Mouse (Mus musculus) heart, adult 18-20 months (tissue): ENCODE data around the gene Frzb. TPM values are rescaled to one million over a fixed set of nuclear protein-coding genes. Genes with fewer than 3 reads are reported as not detected.
A peak's percentile ranks its signal among the peaks of the same experiment; 100 is the strongest.
"Not testable (repeated sequence)": the region's sequence is repeated elsewhere in the genome, so short reads cannot be mapped to it uniquely, and the experiment has no call there.

ENCODE experiments used
- DNase-seq, 2 experiments: peaks; one replicate each; pipeline ENCODE4 v3.0.0; 2021 to 2022; ENCODE audit warnings: mixed read lengths in 1 of 2
- long read RNA-seq, 2 experiments: library from polyadenylated mRNA; stranded (forward); transcript quantifications; one replicate each; pipeline ENCODE4 v2.0.0; 2021
- total RNA-seq, 2 experiments: library from RNA; stranded (reverse); gene quantifications; 2 replicates each; pipeline ENCODE4 v1.2.3; 2021

Frzb gene
- total RNA-seq: 1 to 10 TPM; 4.9 to 5.0 TPM
- long read RNA-seq, experiment 1, partial matches to known transcripts: 0 of 4 reads
- long read RNA-seq, experiment 1, other reads (novel, unspliced or antisense): 1 of 4 reads
- long read RNA-seq, experiment 2, partial matches to known transcripts: 1 of 2 reads
- long read RNA-seq, experiment 2, other reads (novel, unspliced or antisense): 0 of 2 reads

DNA sequence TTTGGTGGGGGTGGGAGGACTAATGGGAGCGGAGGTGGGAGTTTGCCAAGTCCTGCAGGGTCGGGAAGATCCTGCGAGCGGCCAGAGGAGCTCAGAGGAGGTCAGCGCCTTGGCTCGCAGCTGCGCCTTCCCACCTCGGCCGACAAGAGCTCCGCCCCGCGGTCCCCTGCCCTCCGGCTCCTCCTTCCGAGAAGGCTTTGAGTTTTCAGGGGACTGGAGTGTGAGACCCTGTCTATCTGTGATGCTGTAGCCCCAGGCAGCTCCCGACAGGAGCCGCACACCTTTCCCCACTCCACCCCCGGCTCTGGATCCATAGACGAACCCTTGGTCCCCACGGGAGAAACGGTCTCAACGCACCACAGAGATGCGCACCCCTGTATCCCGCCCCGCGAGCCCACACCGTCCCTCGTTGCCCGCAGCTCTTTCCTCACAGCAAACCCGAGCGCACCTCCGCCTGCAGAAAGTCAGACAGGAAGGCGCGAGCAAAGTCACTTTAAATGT, at the start of gene Frzb:
Gene Frzb (minus strand): TSS at position 335 of the 501 bp plus-strand sequence.
- DNase-seq: peak; percentile 65 to 68

DNA sequence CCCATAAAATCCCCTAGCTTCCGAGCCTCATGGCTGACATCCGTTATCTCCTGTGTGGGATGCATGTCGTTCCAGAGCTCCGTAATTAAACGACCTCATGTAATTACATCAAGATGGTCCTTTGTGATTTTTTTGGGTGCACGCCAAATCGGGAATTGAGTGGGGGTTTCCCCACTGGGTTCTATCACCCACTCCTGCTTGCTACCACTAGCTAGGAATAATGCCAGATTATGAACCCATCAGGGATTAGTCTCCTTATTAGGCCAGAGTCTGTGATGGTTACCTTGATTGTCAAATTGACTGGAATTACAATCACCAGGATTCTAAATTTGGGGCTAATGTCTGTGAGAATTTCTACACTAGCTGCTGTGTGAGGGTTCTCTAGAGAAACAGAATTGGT, 47.9 kb upstream of the Frzb start:
- DNase-seq: not testable (repeated sequence)

DNA sequence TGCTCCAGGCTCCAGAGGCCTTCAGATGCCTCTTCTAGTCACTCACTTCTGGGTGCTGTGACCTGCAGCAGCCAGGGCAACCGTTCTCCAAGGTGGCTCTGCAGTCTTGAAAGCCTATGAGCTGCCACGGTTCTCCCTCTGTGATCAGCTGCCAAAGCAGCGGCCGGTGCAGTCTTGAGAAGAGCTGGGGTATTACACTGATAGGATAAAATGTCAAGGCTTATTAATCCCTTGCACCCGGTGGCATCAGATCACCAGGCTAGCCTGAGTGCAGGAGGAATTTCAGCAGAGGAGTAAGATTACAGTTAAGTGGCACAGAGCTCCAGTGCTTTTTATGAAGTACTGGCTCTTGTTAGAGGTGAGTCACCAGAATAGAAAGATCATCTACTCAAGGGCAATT, 39.4 kb upstream of the Frzb start:
- DNase-seq: peak; percentile 7 to 9

DNA sequence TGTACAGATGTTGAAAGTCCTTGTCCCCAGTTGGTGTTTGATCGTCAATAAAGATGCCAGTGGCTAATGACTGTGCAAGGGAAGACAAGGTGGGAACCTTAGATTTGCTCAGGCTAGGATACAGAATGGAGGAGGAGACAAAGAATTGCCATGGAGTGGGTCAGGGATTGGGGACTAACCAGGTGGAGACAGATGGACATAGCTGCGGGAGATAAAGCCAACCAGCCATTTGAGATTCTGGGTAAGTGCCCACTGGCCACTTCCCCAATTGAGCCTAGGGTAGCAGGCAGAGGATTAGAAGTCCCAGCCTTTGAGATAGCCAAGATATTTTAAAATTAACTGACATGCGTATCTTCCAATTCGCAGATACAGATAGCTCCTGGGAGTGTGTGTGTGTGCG, 37.5 kb upstream of the Frzb start:
- no peak for DNase-seq

DNA sequence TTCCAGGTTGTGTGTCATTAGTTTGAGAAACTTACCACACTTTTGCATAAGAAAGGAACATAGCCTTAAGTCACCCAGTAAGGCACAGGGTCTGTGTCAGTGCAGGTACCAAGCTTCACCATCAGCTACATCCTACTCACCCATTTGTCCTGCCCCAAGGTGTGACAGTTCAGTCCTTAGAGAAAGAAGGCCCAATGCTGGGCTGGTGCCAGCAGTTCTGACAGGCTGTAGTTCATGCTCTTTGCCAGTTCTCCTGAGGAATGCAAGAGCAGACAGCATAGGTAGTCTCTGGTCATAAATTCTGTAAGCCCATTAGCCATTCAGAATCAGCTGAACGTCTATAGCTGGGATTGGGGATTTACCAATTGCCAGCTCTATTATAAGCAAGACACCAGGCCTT, 28.4 kb upstream of the Frzb start:
- no peak for DNase-seq

DNA sequence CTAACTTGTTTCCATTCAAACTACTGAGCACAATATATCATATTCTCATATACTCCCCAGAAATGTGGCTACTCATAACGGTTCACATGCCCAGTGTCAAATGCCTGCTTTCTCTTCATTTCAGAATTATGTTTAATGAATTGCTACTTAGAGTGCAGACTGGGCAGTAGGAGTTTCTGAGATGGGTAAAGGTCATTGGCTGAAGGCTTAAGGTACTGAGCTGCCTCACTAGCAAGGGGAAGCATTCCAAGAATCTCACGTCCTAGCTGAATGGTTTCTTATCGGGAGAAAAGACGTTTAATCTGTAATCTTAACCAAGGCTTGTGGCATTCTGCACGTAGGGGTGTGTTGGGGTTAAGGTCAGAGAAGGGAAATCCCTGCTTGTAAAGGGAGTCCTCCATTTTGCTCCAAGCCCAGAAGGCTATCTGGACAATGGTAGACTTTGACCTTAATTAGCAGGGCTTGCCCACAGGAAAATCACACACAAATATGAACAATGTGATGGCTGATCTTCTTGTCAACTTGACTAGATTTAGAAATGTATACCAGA, 26.9 kb upstream of the Frzb start:
- DNase-seq: no peak

DNA sequence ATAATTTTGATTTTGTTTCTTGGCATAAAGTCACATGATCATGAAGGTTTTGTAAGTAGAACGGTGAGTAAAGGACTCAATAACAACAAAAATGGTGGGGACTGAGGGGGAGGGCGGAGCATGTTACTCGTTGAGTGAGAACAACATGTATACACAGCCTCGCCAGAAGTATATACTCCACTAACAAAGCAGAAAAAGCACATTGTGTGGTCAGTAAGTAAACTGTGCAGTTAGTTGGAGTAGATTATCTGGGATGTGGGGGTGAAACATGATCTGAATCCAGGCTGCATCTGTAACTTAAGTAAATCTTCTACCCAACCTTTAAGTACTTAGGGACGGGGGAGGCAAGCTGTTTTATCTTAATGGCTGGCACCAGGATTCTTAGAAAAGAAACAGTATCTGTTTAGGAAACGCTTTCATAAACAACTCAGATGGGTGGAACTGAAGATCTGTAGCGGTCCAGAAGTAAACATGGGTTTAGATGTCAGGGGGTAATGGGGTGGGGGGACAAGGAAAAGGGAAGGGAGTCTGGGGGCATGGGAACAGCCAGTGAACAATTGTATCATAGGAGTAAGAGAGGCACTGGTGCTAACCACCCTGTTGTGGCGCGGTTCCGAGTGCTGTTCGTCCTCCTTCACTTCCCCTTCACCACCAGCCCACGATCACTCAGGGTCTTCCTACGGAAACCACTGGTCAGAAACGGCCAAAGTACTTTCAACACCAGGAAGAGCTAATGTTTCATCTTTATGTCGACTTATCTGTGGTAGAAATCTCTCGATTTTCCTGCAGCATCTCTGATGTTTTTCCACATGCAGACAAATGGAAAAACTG, 18.8 kb upstream of the Frzb start:
- DNase-seq: no peak

DNA sequence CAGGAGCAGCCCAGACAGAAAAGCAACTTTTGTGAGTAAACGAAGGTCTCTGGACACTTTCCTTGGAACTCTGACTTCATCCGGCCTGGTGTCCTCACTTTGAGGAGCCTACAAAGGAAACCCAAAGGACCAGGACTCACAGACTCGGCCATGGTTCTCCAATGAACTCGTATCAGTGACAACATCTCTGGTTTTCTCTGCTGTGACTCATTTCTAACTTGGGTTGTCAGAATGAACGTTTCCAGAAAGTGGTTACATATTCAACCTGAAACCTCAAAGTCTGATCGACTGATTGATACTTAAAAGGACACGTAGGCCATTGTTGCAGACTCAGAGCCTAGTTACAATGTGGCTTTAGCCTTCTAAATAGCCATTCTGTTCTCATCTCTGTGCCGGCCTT, 14.4 kb upstream of the Frzb start:
- DNase-seq: no peak

DNA sequence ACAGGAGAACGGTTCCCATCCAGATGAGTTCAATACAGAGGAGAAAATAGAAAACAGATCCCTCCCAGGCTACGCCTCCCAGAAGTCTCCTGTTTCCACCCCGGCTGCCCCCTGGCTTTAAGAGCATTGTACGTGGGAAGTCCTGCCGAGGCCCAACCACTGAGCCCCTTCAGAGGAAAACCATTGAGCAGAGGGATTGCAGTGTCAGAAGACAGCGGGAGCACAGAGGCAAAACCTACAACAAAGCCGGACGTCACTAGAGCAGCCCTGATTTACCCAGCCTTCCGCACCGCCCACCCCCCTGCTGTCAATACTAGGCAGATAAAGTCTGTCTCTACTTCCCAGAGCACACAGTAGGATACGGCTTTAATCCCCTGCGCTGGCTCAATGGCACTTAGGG, 806 bp upstream of the Frzb start:
- DNase-seq: peak; percentile 11 to 40

DNA sequence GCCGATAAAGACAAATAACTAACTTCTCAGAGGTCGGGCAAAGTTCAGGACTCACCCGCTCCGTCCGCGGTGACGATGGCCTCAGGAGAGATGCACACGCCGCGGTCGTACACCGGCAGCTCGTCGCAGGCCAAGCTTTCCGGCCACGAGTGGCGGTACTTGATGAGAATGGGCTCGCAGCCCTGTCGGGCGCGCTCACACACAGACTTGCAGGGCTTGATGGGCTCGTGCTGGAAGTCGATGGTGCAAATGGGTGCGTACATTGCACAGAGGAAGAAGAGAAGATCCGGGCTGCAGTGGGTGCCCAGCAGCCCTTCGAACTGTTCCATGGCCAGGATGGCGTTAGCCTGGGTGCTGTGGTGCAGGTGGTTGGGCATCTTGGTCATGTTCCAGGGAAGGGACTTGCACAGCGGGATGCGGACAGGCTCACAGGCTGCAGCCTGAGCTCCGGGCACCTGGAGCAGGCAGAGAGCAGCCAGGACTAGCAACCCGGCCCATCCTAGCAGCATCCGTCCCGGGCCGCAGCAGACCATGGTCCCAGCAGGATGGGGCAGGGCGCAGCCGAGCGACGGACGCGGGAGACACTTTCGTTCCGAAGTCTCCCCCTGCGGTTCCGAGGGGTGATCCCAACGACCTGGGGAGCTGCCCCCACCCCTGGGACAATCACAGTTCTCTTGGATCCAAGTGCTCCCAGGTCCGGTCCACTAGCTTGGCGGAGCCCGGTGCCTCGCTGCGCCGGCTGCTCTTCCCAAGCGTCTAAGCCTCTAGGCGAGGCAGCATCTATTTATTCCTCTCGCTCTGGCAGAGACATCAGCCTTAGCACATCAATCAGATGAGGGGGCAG, 895 bp downstream of the Frzb start:
- DNase-seq: peak; percentile 23 to 48

DNA sequence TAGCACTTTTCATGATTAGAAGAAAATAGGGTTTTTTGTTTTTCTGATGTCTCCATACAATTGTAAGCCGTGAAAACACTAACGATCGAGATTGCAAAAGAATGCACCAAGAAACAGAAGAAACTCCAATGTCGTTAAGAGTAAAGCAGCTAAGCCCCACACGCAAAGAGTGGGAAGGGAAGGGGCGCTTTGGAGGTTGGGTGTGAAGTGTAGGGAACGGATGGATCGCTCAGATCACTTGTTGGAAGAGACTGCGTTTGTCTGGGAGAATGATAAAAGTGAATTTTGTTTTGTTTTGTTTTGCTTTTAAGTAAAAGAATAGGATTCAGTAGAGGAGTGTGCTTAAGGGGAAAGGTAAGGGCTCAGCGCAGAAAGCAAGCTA, 1.5 kb downstream of the Frzb start:
- no peak for DNase-seq

DNA sequence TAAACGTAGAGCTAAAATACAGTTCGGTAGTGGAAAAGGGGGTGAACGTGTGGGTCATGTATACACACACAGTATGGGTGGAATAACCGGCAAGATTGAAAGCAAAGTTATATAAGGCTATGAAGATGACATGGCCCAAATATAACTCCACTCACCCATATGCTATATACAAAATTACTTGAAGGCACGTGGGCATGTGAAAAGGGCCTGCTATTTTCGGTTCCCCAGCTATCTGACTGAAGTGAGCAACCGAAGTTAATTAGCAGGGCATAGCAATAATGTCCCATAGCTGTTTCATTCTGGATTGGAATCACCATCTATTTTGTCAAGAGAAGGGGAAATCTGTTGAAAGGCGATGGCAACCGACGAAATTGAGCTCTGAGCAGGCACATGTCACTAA, 1.9 kb downstream of the Frzb start:
- no peak for DNase-seq

DNA sequence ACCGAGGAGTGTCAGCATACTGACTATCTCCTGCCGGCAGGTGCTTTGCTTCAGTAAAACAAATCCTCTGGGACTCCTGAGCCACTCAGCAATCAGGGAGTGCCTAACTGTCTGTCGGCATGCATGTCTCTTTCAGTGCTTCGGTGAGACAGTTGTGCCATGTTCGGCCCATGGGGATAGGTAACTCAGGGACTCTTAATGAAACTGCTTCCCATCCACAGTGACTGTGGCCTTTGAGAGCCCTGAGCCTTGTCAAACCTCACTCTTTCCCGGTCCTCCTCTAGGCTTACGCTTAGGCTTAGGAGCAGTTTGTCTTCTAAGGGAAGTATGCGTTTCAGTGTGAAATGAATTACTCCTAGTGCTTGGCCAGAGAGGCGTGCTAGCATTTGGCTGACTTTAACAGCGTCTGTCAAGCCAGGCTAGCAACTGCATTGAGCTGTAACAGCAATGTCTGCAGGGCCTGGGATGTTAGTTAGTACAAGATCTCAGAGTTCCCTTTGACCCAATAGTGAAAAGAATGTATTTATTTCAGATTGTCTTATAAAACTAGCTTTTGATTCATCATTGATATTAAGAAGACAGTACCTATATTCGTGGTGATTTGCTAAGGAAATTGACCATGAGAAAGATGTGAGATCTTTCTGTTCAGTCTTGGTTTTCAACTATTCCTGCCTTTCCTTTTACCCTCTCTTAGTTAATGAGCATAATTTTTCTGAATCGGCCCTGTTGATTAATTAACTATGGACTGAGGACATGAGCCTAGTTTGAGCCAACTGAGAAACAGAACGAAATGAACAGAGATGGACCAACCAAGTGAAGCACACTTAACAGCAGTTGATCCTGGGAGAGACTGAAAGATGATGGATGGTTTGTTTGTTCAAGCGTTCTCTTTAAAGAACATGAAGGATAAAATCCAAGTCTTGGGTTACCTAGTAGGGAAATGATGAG, 2.7 kb downstream of the Frzb start:
- DNase-seq: peak; percentile 6 to 20

DNA sequence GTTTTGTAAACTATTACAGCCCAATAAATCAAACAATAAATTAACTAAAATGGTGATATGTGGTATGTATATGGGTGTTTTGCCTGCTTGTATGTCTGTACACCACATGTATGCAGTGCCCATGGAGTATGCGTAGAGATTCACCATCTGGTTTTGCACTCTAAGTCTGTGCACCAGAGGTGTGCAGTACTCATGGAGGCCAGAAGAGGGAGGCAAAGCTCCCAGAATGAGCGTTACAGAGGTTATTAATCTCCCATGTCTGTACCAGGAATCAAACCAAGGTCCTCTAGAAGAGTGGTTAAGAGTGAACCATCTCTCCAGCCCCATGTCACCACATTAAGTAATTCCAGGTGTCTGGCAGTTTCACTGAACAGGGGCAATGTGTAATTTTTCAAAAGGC, 3.5 kb downstream of the Frzb start:
- DNase-seq: no peak

DNA sequence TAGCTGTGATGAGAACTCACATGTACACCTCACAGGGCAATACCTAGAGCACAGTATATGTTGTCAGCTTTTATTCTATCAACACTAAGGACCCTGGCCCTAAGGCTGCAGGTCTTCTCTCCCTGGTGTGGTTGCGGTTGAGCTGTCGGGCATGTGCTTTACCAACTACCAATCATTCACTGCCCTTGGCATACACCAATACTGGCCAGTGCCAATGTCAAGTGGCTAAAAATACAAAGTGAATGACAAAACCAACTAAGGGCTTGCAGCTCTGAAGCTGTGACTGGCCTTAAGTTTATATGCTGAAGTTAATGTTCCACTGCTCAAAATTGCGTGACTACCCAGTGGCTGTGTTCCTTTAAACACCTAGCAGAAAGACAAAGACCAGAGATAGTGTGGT, 6.0 kb downstream of the Frzb start:
- peak; percentile 25 to 29 for DNase-seq

DNA sequence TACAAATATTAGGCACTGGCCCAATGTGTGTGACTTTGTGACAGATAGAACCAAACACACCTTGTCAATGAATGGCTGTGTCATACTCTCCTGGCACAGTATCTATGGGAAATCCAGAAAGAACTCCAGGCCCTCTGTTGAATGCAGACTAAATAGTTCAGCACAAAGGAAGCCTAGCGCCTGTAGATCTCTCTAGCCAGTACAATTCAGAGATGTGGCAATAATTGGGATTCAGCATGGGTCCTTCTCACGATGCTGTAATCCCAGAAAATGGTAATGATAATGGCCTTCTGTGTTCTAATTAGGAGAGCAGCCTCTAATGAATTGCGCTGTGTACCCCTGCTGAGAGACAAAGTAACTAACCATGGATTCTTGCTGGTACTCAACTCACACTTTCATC, 8.6 kb downstream of the Frzb start:
- DNase-seq: no peak

DNA sequence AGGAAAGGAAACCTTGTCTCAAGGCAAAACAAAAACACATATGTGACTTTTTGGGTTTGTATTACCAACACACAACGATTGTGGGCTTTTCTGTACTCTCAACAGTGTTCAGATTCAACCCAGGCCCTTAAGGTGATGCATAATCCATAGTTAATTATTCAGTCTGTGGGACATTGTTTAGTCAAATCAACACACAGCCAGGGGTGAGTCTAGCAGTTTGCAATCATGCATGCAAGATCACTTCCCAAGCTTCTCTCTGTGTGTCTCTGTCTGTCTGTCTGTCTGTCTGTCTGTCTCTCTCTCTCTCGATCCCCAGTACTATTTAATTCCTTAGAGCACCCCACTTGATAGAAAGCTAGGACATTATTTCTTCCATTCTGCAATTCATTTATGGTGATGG, 10.0 kb downstream of the Frzb start:
- DNase-seq: no peak

DNA sequence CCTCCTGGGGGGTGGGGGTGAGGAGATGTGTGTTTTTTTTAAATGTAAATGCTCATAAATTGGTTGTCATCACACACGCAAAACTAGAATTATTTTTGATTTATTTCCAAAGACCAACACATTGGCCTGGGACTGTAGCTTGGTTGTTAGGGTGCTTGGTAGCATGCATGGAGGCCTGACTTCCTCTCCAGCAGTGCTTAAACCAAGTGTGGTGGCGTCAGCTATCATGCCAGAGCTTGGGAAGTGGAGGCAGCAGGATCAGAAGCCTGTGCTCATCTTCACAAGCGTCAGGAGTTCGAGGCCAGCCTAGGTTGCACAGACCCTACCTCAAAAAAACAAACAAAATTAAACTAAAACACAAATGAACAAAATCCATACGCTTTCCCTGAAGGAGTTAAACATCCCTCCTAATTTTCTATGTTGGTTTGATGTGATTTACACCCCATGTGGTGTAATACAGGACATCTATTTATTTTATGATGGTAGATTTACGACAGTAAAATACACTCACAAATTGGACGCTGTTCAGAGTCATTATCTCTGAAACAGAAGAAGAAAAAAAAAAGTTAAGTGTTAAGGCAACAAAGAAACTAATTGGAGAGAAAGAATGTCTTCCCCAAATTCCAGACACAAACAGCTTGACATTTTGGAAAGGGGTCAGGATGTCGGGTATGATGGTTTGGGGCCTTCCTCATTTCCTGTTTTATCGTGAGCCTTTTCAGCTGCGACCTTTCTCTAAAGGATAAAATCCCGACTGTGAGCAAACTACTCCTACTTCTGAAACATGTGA, 12.4 kb downstream of the Frzb start:
- peak in 1 of 2 experiments; percentile 10 for DNase-seq

DNA sequence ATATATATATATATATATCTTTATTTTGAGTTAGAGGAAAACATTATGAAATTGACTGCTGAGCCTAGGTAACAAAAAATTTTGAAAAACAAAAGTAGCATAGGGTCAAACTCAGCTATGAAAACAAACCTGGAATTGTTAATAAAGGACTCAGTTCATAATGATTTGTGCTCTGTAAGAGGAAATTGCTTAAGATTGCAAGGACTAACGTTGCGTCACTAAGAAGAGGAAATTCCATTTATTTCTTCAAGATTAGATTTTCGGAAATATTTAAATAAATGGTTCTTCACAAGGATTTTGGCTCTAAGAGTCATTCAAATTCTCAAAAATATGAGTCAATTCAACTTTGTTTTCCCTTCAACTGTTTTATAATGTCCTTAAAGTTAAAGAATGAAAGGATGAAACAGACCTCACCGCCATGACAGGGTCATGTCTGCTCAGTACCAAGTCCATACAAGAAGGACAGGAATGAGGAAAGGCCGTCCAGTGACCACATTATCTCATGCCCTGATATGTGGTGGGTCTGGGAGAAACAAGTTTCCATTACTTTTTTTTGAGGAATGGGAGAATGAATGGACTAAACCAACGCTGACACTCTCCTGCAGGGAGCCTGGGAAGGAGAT, 14.1 kb downstream of the Frzb start:
- no peak for DNase-seq
